Mouse (Mus musculus) T-helper 1 cell (primary cell): ENCODE measurements at regions not wholly inside any gene's neighbourhood (a gene's known extent, or its start where the extent isn't known, plus 50 kb on each side); places are given as distances from the start of the nearest gene placed in this dataset.

Experiments used
- in situ Hi-C: fragments of 300-600 bp; cut with MboI, MseI; formaldehyde crosslinking; loops from one replicate; pipeline ENCODE4 v1.15.1; 2025; ENCODE audit warnings: high pct_unique_total_duplicates

GRCm38 (mm10) chr16:93145617-93146016 is 319.7 kb upstream of the Runx1 start:
- in situ Hi-C loops: no loop called here

GRCm38 (mm10) chr16:93144033-93144432 is 318.1 kb upstream of the Runx1 start:
- in situ Hi-C loops: no loop called here

GRCm38 (mm10) chr16:93143164-93143563 is 317.2 kb upstream of the Runx1 start:
- in situ Hi-C loops: no loop called here

- in situ Hi-C loops: no loop called here
Measured at GRCm38 (mm10) chr16:93141967-93142366, 316.0 kb upstream of the Runx1 start.

- in situ Hi-C loops: no loop called here
Measured at GRCm38 (mm10) chr16:93140535-93141110, 314.7 kb upstream of the Runx1 start.

GRCm38 (mm10) chr16:93137249-93137648 is 311.3 kb upstream of the Runx1 start:
- in situ Hi-C loops: no loop called here

GRCm38 (mm10) chr16:93131404-93131803 is 305.5 kb upstream of the Runx1 start:
- in situ Hi-C loops: no loop called here

- in situ Hi-C loops: no loop called here
Measured at GRCm38 (mm10) chr16:93130622-93131021, 304.7 kb upstream of the Runx1 start.

- in situ Hi-C loops: no loop called here
Measured at GRCm38 (mm10) chr16:93123707-93124106, 297.8 kb upstream of the Runx1 start.

GRCm38 (mm10) chr16:93116111-93116969 is 290.4 kb upstream of the Runx1 start:
- in situ Hi-C loops: no loop called here

- in situ Hi-C loops: no loop called here
Measured at GRCm38 (mm10) chr16:93110912-93111311, 285.0 kb upstream of the Runx1 start.

- in situ Hi-C loops: no loop called here
Measured at GRCm38 (mm10) chr16:93110451-93110850, 284.5 kb upstream of the Runx1 start.

- in situ Hi-C loops: no loop called here
Measured at GRCm38 (mm10) chr16:93109683-93110407, 283.9 kb upstream of the Runx1 start.

GRCm38 (mm10) chr16:93107524-93107845 is 281.5 kb upstream of the Runx1 start:
- in situ Hi-C loops: no loop called here

- in situ Hi-C loops: no loop called here
Measured at GRCm38 (mm10) chr16:93106811-93107523, 281.0 kb upstream of the Runx1 start.

- in situ Hi-C loops: no loop called here
Measured at GRCm38 (mm10) chr16:93102174-93102573, 276.2 kb upstream of the Runx1 start.

- in situ Hi-C loops: no loop called here
Measured at GRCm38 (mm10) chr16:93098057-93098456, 272.1 kb upstream of the Runx1 start.

GRCm38 (mm10) chr16:93096175-93096574 is 270.2 kb upstream of the Runx1 start:
- in situ Hi-C loops: no loop called here

GRCm38 (mm10) chr16:93092796-93093195 is 266.8 kb upstream of the Runx1 start:
- in situ Hi-C loops: no loop called here

- in situ Hi-C loops: no loop called here
Measured at GRCm38 (mm10) chr16:93085227-93085883, 259.4 kb upstream of the Runx1 start.

- in situ Hi-C loops: no loop called here
Measured at GRCm38 (mm10) chr16:93083756-93084155, 257.8 kb upstream of the Runx1 start.
